Mouse (Mus musculus): ENCODE data around the gene Rpl14.
"Not testable (repeated sequence)": the region's sequence is repeated elsewhere in the genome, so short reads cannot be mapped to it uniquely, and the experiment has no call there.

Rpl14 gene

GRCm38 (mm10) chr9:120570741-120571592, at the start of gene Rpl14:
Gene Rpl14, plus strand, starts transcription at chr9:120571444.
- peak; percentile 99 for DNase-seq

- DNase-seq: no peak
These were observed 44.0 kb upstream of the Rpl14 start for GRCm38 (mm10) chr9:120527270-120527669.

- no peak for DNase-seq
These were observed 43.3 kb upstream of the Rpl14 start for GRCm38 (mm10) chr9:120527919-120528318.

- DNase-seq: no peak
These were observed 42.3 kb upstream of the Rpl14 start for GRCm38 (mm10) chr9:120528815-120529510.

- DNase-seq: no peak
These were observed 40.8 kb upstream of the Rpl14 start for GRCm38 (mm10) chr9:120530471-120530870.

- no peak for DNase-seq
These were observed 39.2 kb upstream of the Rpl14 start for GRCm38 (mm10) chr9:120532062-120532461.

- no peak for DNase-seq
These were observed 38.6 kb upstream of the Rpl14 start for GRCm38 (mm10) chr9:120532691-120533090.

- DNase-seq: not testable (repeated sequence)
These were observed 37.7 kb upstream of the Rpl14 start for GRCm38 (mm10) chr9:120533446-120533950.

GRCm38 (mm10) chr9:120539662-120540251, 31.5 kb upstream of the Rpl14 start, which contains the start of gene Entpd3:
Gene Entpd3, plus strand, starts transcription at chr9:120539818.
- DNase-seq: peak; percentile 50

GRCm38 (mm10) chr9:120541411-120541810, 29.8 kb upstream of the Rpl14 start:
- DNase-seq: no peak

GRCm38 (mm10) chr9:120542241-120542640, 29.0 kb upstream of the Rpl14 start:
- DNase-seq: no peak

- DNase-seq: no peak
These were observed 25.2 kb upstream of the Rpl14 start for GRCm38 (mm10) chr9:120545994-120546393.

GRCm38 (mm10) chr9:120546482-120546881, 24.8 kb upstream of the Rpl14 start:
- no peak for DNase-seq

- DNase-seq: no peak
These were observed 24.1 kb upstream of the Rpl14 start for GRCm38 (mm10) chr9:120547026-120547668.

GRCm38 (mm10) chr9:120550778-120551177, 20.5 kb upstream of the Rpl14 start:
- DNase-seq: no peak

- DNase-seq: no peak
These were observed 7.7 kb upstream of the Rpl14 start for GRCm38 (mm10) chr9:120563590-120563989.

GRCm38 (mm10) chr9:120564247-120564646, 7.0 kb upstream of the Rpl14 start:
- no peak for DNase-seq

GRCm38 (mm10) chr9:120566384-120566783, 4.9 kb upstream of the Rpl14 start:
- DNase-seq: no peak

GRCm38 (mm10) chr9:120568917-120569316, 2.3 kb upstream of the Rpl14 start:
- DNase-seq: no peak

GRCm38 (mm10) chr9:120569721-120570333, 1.4 kb upstream of the Rpl14 start:
- DNase-seq: no peak

GRCm38 (mm10) chr9:120570334-120570725, 914 bp upstream of the Rpl14 start:
- DNase-seq: no peak

- no peak for DNase-seq
These were observed 545 bp downstream of the Rpl14 start for GRCm38 (mm10) chr9:120571593-120572385.
